Mouse (Mus musculus) heart, embryonic 11.5 days (tissue): ENCODE measurements at regions not wholly inside any gene's neighbourhood (a gene's known extent, or its start where the extent isn't known, plus 50 kb on each side); places are given as distances from the start of the nearest gene placed in this dataset.
"Not testable (repeated sequence)": the region's sequence is repeated elsewhere in the genome, so short reads cannot be mapped to it uniquely, and the experiment has no call there.

Experiments used
- ATAC-seq: fragments of 200-750 bp; cut with Nextera tagmentation; replicated peaks from 2 replicates; pipeline ENCODE4 v1.8.0; 2017; ENCODE audit warnings: moderate library complexity; ENCODE audit not compliant: insufficient number of reproducible peaks, low FRiP score, low TSS enrichment
- H3K27ac ChIP-seq: fragments of 300-500 bp; sonication (generic); 2 replicates; pipeline ENCODE4 v1.5.1; 2014; ENCODE audit warnings: mild to moderate bottlenecking, low read depth, low read length
- H3K27me3 ChIP-seq: fragments of 300-500 bp; sonication (generic); 2 replicates; pipeline ENCODE4 v1.6.1; 2014; ENCODE audit warnings: mild to moderate bottlenecking, low read length, mixed read lengths; ENCODE audit not compliant: control insufficient read depth, insufficient read depth
- H3K36me3 ChIP-seq: fragments of 300-500 bp; sonication (generic); 2 replicates; pipeline ENCODE4 v1.6.1; 2014; ENCODE audit warnings: mild to moderate bottlenecking, low read length, moderate library complexity, mixed read lengths; ENCODE audit not compliant: control insufficient read depth, insufficient read depth
- H3K4me1 ChIP-seq: fragments of 300-500 bp; sonication (generic); 2 replicates; pipeline ENCODE4 v1.6.1; 2014; ENCODE audit warnings: low read length; ENCODE audit not compliant: control insufficient read depth, insufficient read depth
- H3K4me2 ChIP-seq: fragments of 300-500 bp; sonication (generic); 2 replicates; pipeline ENCODE4 v1.6.1; 2014; ENCODE audit warnings: mild to moderate bottlenecking, moderate library complexity
- H3K4me3 ChIP-seq: fragments of 300-500 bp; sonication (generic); 2 replicates; pipeline ENCODE4 v1.5.1; 2014; ENCODE audit warnings: low read depth, low read length
- H3K9ac ChIP-seq: fragments of 300-500 bp; sonication (generic); 2 replicates; pipeline ENCODE4 v1.6.1; 2014; ENCODE audit warnings: mild to moderate bottlenecking, low read depth, low read length, moderate library complexity
- H3K9me3 ChIP-seq: fragments of 300-500 bp; sonication (generic); replicated peaks from 2 replicates; pipeline ENCODE4 v1.6.1; 2016; ENCODE audit warnings: low read length; ENCODE audit not compliant: control insufficient read depth
- WGBS: fragments of 180-500 bp; shearing (Covaris S2); extraction: QIAGEN DNeasy Blood & Tissue Kit; methylation state at CpG from one replicate; pipeline ENCODE4 v1.1.7; 2014; ENCODE audit not compliant: insufficient replicate concordance; 5-methylcytosine and 5-hydroxymethylcytosine counted together

- Histone ChIP-seq H3K27ac (no peak overlapping the region), H3K9ac (no peak overlapping the region), H3K27me3 (no peaks in the 10 kb centered on the region), H3K36me3 (no peaks in the 10 kb centered on the region), H3K9me3 (no peaks in the 10 kb centered on the region), H3K4me2 (no peak overlapping the region), H3K4me1 (no peaks in the 10 kb centered on the region), H3K4me3 (no peak overlapping the region)
- WGBS, result 57% methylated on average over 4 of the region's 4 CpGs
- no peak for ATAC-seq
Measured at GRCm38 (mm10) chr2:63580489-63581139, 396.5 kb upstream of the Kcnh7 start.

- H3K36me3 ChIP-seq, result no peaks in the 10 kb centered on the region
- no peak overlapping the region for H3K4me2 ChIP-seq
- no peak overlapping the region for H3K27ac ChIP-seq
- no peak overlapping the region for H3K9ac ChIP-seq
- WGBS, result 70% methylated on average over 5 of the region's 5 CpGs
- no peaks in the 10 kb centered on the region for H3K27me3 ChIP-seq
- no peak for ATAC-seq
- no peaks in the 10 kb centered on the region for H3K4me1 ChIP-seq
- H3K4me3 ChIP-seq, result no peak overlapping the region
- no peaks in the 10 kb centered on the region for H3K9me3 ChIP-seq
Measured at GRCm38 (mm10) chr2:63575172-63575571, 391.1 kb upstream of the Kcnh7 start.

GRCm38 (mm10) chr2:63574008-63574703 is 390.1 kb upstream of the Kcnh7 start:
- Histone ChIP-seq H3K27me3 (no peaks in the 10 kb centered on the region), H3K9ac (no peak overlapping the region), H3K4me2 (no peak overlapping the region), H3K4me1 (no peaks in the 10 kb centered on the region), H3K4me3 (no peak overlapping the region), H3K27ac (no peak overlapping the region), H3K36me3 (no peaks in the 10 kb centered on the region), H3K9me3 (no peaks in the 10 kb centered on the region)
- ATAC-seq, result no peak
- WGBS, result 25% methylated on average over 4 of the region's 4 CpGs

- 27% methylated on average over 9 of the region's 9 CpGs for WGBS
Measured at GRCm38 (mm10) chr2:63573015-63573807, 389.1 kb upstream of the Kcnh7 start.

GRCm38 (mm10) chr2:63556858-63557419 is 372.9 kb upstream of the Kcnh7 start:
- 75% methylated on average over 3 of the region's 3 CpGs for WGBS
- H3K4me1 ChIP-seq, result no peaks in the 10 kb centered on the region
- no peak overlapping the region for H3K4me3 ChIP-seq
- no peak for ATAC-seq
- H3K27me3 ChIP-seq, result no peaks in the 10 kb centered on the region
- no peak overlapping the region for H3K9ac ChIP-seq
- H3K36me3 ChIP-seq, result no peaks in the 10 kb centered on the region
- H3K9me3 ChIP-seq, result no peaks in the 10 kb centered on the region
- H3K27ac ChIP-seq, result no peak overlapping the region
- H3K4me2 ChIP-seq, result no peak overlapping the region

More at GRCm38 (mm10) chr2:63573015-63573807, 389.1 kb upstream of the Kcnh7 start:
- Histone ChIP-seq H3K4me2 (no peak overlapping the region), H3K4me1 (no peaks in the 10 kb centered on the region), H3K27me3 (no peaks in the 10 kb centered on the region), H3K36me3 (no peaks in the 10 kb centered on the region), H3K27ac (no peak overlapping the region), H3K9me3 (no peaks in the 10 kb centered on the region), H3K4me3 (no peak overlapping the region), H3K9ac (no peak overlapping the region)
- no peak for ATAC-seq

GRCm38 (mm10) chr2:63541836-63542235 is 357.7 kb upstream of the Kcnh7 start:
- not testable (repeated sequence) for H3K4me3 ChIP-seq, H3K4me2 ChIP-seq, ATAC-seq, H3K27me3 ChIP-seq, H3K9me3 ChIP-seq, H3K36me3 ChIP-seq, H3K9ac ChIP-seq, H3K27ac ChIP-seq, H3K4me1 ChIP-seq

GRCm38 (mm10) chr2:63518534-63518933 is 334.4 kb upstream of the Kcnh7 start:
- Histone ChIP-seq H3K4me1 (no peaks in the 10 kb centered on the region), H3K9me3 (no peaks in the 10 kb centered on the region), H3K4me2 (no peak overlapping the region), H3K9ac (no peak overlapping the region), H3K4me3 (no peak overlapping the region), H3K27ac (no peak overlapping the region), H3K36me3 (no peaks in the 10 kb centered on the region), H3K27me3 (no peaks in the 10 kb centered on the region)
- WGBS, result 97% methylated on average over 2 of the region's 2 CpGs
- ATAC-seq, result no peak

- no peak for ATAC-seq
- WGBS, result 48% methylated on average over 1 of the region's 1 CpGs
- Histone ChIP-seq H3K4me1 (no peaks in the 10 kb centered on the region), H3K27me3 (no peaks in the 10 kb centered on the region), H3K4me2 (no peak overlapping the region), H3K36me3 (no peaks in the 10 kb centered on the region), H3K9me3 (no peaks in the 10 kb centered on the region), H3K27ac (no peak overlapping the region), H3K9ac (no peak overlapping the region), H3K4me3 (no peak overlapping the region)
Measured at GRCm38 (mm10) chr2:63513554-63514226, 329.6 kb upstream of the Kcnh7 start.
